Mouse (Mus musculus) embryonic facial prominence, embryonic 13.5 days (tissue): ENCODE measurements around the gene Ms4a7. TPM values are rescaled to one million over a fixed set of nuclear protein-coding genes. Genes with fewer than 3 reads are reported as not detected.
"Not testable (repeated sequence)": the region's sequence is repeated elsewhere in the genome, so short reads cannot be mapped to it uniquely, and the experiment has no call there.

Experiments
- ATAC-seq: fragments of 200-750 bp; cut with Nextera tagmentation; 2 replicates; pipeline ENCODE4 v1.8.0; 2017; ENCODE audit warnings: low read depth; ENCODE audit not compliant: insufficient number of reproducible peaks, insufficient read depth, low FRiP score, low TSS enrichment
- H3K27ac ChIP-seq: fragments of 300-500 bp; sonication (generic); 2 replicates; pipeline ENCODE4 v1.5.1; 2015; ENCODE audit warnings: moderate library complexity, mild to moderate bottlenecking, inconsistent platforms
- H3K27me3 ChIP-seq: fragments of 300-500 bp; sonication (generic); 2 replicates; pipeline ENCODE4 v1.6.1; 2015; ENCODE audit warnings: mild to moderate bottlenecking, inconsistent platforms
- H3K36me3 ChIP-seq: fragments of 300-500 bp; sonication (generic); 2 replicates; pipeline ENCODE4 v1.6.1; 2015; ENCODE audit warnings: mild to moderate bottlenecking, inconsistent platforms
- H3K4me1 ChIP-seq: fragments of 300-500 bp; sonication (generic); 2 replicates; pipeline ENCODE4 v1.6.1; 2015; ENCODE audit warnings: inconsistent platforms
- H3K4me2 ChIP-seq: fragments of 300-500 bp; sonication (generic); 2 replicates; pipeline ENCODE4 v1.6.1; 2015; ENCODE audit warnings: moderate library complexity, mild to moderate bottlenecking, inconsistent platforms
- H3K4me3 ChIP-seq: fragments of 300-500 bp; sonication (generic); 2 replicates; pipeline ENCODE4 v1.5.1; 2015; ENCODE audit warnings: mild to moderate bottlenecking, inconsistent platforms
- H3K9ac ChIP-seq: fragments of 300-500 bp; sonication (generic); 2 replicates; pipeline ENCODE4 v1.6.1; 2015; ENCODE audit warnings: mild to moderate bottlenecking, inconsistent platforms
- H3K9me3 ChIP-seq: fragments of 300-500 bp; sonication (generic); 2 replicates; pipeline ENCODE4 v1.6.1; 2016; ENCODE audit warnings: inconsistent platforms
- whole genome bisulfite sequencing: fragments of 180-500 bp; shearing (Covaris S2); methylation state at CpG from one replicate; pipeline ENCODE4 v1.1.7; 2015; ENCODE audit warnings: mixed read lengths; 5-methylcytosine and 5-hydroxymethylcytosine counted together
- polyA plus RNA-seq: library from polyadenylated mRNA; unstranded; fragments of >200 nt; fragmentation: Nextera tagmentation; extraction: Ambion mirVana; gene quantifications from 2 replicates; pipeline ENCODE4 v1.2.1, GENCODE M21; 2015

Gene Ms4a7
- polyA plus RNA-seq, 1 experiment from 2014 or later, result 3.5 TPM

DNA sequence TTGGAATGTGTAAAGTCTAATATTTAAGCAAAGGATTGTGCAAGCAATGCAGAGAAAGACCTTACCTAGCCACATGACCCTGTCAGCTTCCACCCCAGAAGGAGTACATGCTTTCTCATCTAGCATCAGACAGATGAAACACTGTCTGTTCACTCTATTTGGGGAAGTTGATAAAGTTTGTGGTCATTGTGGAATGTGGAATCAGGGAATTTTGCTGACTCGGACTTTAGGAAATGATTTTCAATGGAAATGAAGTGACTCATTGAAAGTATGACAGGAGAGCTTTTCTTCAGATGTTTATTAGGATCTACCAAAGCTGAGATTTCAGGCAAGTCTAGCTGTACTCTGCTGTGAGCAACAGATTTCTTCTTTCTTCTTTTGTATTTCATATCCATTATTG lies 14.8 kb downstream of the Ms4a7 start:
- H3K27me3 ChIP-seq, result no peaks in the 10 kb centered on the region
- no peaks in the 10 kb centered on the region for H3K4me1 ChIP-seq
- H3K36me3 ChIP-seq, result no peaks in the 10 kb centered on the region
- H3K4me2 ChIP-seq, result no peak overlapping the region
- H3K9ac ChIP-seq, result no peak overlapping the region
- ATAC-seq, result no peak
- no peak overlapping the region for H3K27ac ChIP-seq
- H3K4me3 ChIP-seq, result no peak overlapping the region
- WGBS, result 80% methylated on average over 1 of the region's 1 CpGs
- H3K9me3 ChIP-seq, result peaks cover 3% of the 10 kb centered on the region; the same call in 1 of the 2 replicates

DNA sequence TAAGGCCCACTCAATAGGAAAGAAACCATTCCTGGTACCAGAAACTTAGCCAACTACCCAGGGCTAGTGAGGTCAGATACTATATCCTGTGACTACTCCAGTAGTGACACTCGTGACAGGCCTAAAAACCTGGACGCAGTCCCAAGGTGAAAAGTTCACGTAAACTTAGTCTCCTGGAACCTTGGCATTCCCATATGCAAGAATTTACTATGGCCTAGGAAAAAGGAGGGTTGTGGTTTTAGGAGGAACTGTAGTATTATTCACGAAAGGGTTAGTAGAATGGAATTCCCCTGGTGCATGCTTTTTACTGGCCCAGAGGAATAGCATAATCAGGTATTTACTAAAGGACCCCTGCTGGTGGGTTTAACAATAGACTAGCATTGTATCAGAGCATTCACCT lies 19.2 kb downstream of the Ms4a7 start:
- Histone ChIP-seq H3K27me3 (no peaks in the 10 kb centered on the region), H3K36me3 (no peaks in the 10 kb centered on the region), H3K4me3 (no peak overlapping the region), H3K9ac (no peak overlapping the region), H3K4me2 (no peak overlapping the region), H3K4me1 (no peaks in the 10 kb centered on the region), H3K9me3 (peaks cover 3% of the 10 kb centered on the region; the same call in 1 of the 2 replicates), H3K27ac (no peak overlapping the region)
- WGBS, result 91% methylated on average over 4 of the region's 4 CpGs
- no peak for ATAC-seq

DNA sequence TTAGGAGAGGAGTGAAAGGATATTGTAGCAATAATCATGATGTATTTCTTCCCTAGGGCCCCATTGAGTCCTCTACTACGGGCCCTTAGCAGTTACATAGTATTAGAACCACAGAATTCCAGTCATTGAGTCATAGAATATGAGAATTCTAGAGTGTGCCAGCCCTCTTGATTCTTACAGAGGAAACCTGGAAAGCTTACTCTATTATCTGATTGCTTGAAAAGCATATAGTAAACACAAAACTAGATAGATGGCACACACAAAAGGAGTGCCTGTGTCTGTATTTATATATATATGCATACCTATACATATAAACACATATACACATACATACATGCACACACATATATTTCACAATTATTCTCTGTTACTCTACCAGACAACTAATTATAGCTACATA lies 21.6 kb downstream of the Ms4a7 start, which contains the start of gene Ms4a14:
Gene Ms4a14, minus strand, starts transcription at position 101 of the 400 bp plus-strand sequence.
- H3K27me3 ChIP-seq, result no peaks in the 10 kb centered on the region
- H3K4me2 ChIP-seq, result no peak within 1 kb of the TSS
- H3K4me3 ChIP-seq, result no peak within 1 kb of the TSS
- H3K4me1 ChIP-seq, result no peaks in the 10 kb centered on the region
- H3K9ac ChIP-seq, result no peak within 1 kb of the TSS
- H3K27ac ChIP-seq, result no peak within 1 kb of the TSS
- no peaks in the 10 kb centered on the region for H3K36me3 ChIP-seq
- ATAC-seq, result no peak
- WGBS, result 71% methylated on average over 1 of the region's 1 CpGs
- H3K9me3 ChIP-seq, result peaks cover 3% of the 10 kb centered on the region; the same call in 1 of the 2 replicates

DNA sequence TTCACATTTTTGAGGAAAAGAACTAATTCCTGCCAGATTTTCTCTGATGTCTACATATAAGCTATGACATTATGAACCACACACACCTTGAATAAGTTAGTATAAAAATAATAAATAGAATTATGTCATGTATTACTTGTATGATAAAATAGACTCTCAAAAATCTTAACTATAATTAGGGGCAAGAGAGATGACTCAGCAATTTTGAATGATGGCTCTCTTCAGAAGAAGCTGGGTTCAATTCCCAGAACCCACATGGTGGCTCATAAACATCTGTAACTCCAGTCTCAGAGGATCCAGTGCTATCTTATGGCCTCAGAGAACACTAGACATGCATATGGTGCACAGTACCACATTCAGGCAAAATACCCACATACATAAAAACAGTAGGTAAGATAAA lies 27.1 kb downstream of the Ms4a7 start:
- H3K9me3 ChIP-seq, result no peaks in the 10 kb centered on the region
- no peaks in the 10 kb centered on the region for H3K27me3 ChIP-seq
- no peak overlapping the region for H3K4me2 ChIP-seq
- no peaks in the 10 kb centered on the region for H3K4me1 ChIP-seq
- H3K9ac ChIP-seq, result no peak overlapping the region
- no peak overlapping the region for H3K27ac ChIP-seq
- no peak for ATAC-seq
- no peaks in the 10 kb centered on the region for H3K36me3 ChIP-seq
- no peak overlapping the region for H3K4me3 ChIP-seq

DNA sequence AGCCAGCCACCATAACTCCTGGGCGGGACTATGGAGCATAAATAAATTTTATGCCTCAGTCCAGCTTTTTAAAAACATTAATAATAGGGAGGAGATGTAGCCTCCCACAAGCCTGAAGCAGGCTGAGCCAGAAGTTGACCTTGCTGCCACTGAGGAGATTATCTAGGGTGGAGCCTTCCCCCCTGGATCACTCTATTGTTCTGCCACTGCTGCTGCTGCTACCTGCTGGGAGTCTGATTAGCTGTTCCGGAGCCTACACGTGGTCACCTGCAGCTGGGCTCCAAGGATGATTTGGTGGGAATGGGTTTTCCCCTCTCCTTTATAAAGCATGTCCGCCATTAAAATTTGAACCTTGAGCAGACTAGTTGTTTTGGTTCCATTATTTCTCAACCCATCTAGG lies 36.4 kb downstream of the Ms4a7 start:
- H3K27me3 ChIP-seq, H3K4me3 ChIP-seq, ATAC-seq, H3K4me1 ChIP-seq, H3K36me3 ChIP-seq, H3K9ac ChIP-seq, H3K4me2 ChIP-seq, H3K9me3 ChIP-seq, H3K27ac ChIP-seq: not testable (repeated sequence)
- WGBS, result 39% methylated on average over 4 of the region's 4 CpGs

DNA sequence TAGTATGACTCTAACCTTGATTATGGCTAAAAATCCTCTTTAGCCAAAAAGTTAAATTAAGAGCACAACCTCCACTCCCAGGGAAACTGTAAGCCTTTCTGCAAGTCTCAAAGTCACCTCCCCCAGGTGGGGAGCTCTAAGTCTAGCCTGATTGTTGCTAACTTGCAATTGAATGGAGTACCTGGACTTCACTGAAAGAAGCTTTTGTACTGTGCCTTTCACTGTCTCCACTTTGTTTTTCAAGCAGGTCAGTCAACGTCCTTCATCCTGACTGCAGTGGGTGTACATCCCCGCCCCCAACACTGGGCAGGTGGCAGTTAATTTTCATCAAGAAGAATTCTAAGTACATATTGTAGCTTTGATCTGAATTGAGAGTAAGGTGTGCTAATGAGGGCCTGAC lies 37.0 kb downstream of the Ms4a7 start:
- H3K4me1 ChIP-seq, result no peaks in the 10 kb centered on the region
- H3K36me3 ChIP-seq, result no peaks in the 10 kb centered on the region
- H3K4me2 ChIP-seq, result no peak overlapping the region
- H3K9ac ChIP-seq, result no peak overlapping the region
- no peaks in the 10 kb centered on the region for H3K9me3 ChIP-seq
- 38% methylated on average over 2 of the region's 2 CpGs for WGBS
- no peak for ATAC-seq
- no peaks in the 10 kb centered on the region for H3K27me3 ChIP-seq
- no peak overlapping the region for H3K4me3 ChIP-seq
- H3K27ac ChIP-seq, result no peak overlapping the region

DNA sequence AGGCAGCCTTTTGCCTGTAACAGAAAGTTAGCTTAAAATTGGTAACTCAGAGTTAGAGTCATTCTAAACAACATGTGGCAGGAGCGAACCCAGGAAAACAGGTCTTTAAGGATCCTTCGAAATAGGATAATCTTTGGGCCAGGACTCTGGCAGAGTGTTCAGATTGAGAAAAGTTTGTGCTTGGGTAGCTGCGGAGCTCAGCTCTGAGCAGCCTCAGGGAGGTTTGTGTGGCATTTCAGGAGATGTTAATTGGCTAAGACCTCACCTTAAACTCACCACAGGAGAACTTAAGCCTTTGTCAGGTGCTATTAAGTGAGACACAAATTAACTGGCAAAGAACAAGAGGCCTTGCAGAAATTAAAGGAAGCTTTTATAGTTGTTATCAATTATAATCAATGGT lies 42.3 kb downstream of the Ms4a7 start:
- not testable (repeated sequence) for H3K27me3 ChIP-seq, H3K36me3 ChIP-seq, H3K9me3 ChIP-seq, ATAC-seq, H3K27ac ChIP-seq, H3K4me1 ChIP-seq, H3K9ac ChIP-seq
- Histone ChIP-seq H3K4me2 (peak overlapping the region; percentile 61), H3K4me3 (peak overlapping the region; percentile 45)
- 9% methylated on average over 3 of the region's 3 CpGs for WGBS

DNA sequence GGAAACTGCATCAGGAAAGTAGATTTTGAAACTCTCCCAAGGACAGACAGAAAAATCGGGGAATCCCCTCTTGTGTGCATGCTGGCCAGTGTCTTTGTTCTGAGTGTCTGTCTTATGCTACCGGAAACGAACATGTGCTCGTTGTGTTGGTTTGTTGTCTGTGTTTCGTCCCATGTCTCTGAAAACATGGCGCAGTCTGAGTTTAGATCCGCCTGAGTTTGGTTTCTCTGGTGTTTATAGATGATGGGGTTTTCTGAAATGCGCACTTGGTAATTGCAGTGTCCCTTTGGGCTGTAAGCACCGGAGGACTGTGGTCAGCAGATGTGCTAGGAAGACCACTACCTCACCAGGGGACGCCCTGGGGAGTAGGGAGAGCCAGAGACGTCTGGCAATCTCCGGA lies 43.0 kb downstream of the Ms4a7 start:
- ATAC-seq, result no peak
- H3K27ac ChIP-seq, result peak overlapping the region; percentile 62
- H3K27me3 ChIP-seq, result no peaks in the 10 kb centered on the region

DNA sequence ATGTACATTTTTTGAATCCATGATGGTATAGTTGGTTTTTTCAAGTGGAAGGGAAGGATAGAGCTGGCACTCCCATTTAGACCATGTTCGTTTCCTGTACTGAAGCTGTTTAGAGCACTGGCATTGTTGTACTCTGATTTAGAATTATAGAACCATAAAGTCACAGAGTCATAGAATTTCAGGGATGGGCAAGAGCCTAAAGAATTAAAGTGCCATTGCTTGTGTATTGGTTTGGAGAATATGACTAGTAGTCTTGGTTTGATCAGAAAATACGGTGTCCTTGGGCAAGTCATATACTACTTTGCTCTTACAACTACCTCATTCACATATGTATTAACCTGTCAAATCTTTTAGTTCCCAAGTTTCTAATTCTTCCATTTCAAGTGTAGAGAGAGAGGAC lies 52.2 kb downstream of the Ms4a7 start, which contains the start of gene Ms4a5:
Gene Ms4a5, minus strand, starts transcription at position 101 of the 400 bp plus-strand sequence.
- Histone ChIP-seq H3K4me2 (no peak within 1 kb of the TSS), H3K9me3 (no peaks in the 10 kb centered on the region), H3K27ac (no peak within 1 kb of the TSS), H3K4me1 (no peaks in the 10 kb centered on the region), H3K36me3 (no peaks in the 10 kb centered on the region), H3K4me3 (no peak within 1 kb of the TSS), H3K9ac (no peak within 1 kb of the TSS), H3K27me3 (no peaks in the 10 kb centered on the region)
- WGBS, result 81% methylated on average over 2 of the region's 2 CpGs
- ATAC-seq, result no peak

More for the DNA sequence above, 43.0 kb downstream of the Ms4a7 start:
- Histone ChIP-seq H3K9ac (peak overlapping the region; percentile 65), H3K4me1 (no peaks in the 10 kb centered on the region), H3K9me3 (no peaks in the 10 kb centered on the region), H3K36me3 (no peaks in the 10 kb centered on the region), H3K4me3 (peak overlapping the region; percentile 45), H3K4me2 (peak overlapping the region; percentile 61)
- 7% methylated on average over 12 of the region's 12 CpGs for WGBS

DNA sequence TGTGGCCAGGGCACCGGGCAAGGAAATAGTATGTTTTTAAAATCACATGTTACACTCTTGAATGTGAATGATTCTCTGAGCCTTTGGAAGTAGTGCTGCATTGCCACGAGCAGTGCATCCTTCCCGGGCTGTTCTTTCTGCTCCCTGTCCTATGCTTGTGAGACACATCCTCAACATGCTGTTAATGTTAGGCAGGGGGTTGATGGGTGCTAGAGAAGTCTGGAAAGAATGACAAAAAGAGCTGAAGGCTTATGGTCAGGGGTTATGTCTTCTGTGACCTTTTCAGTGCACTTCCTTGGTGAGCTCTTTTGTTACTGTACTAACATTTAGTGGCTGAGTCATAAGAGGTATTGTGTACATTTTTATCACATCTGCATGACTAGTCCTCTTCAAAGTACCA lies 55.7 kb downstream of the Ms4a7 start:
- no peak overlapping the region for H3K4me3 ChIP-seq
- no peaks in the 10 kb centered on the region for H3K9me3 ChIP-seq
- no peak overlapping the region for H3K9ac ChIP-seq
- H3K27ac ChIP-seq, result no peak overlapping the region
- H3K36me3 ChIP-seq, result no peaks in the 10 kb centered on the region
- no peaks in the 10 kb centered on the region for H3K27me3 ChIP-seq
- ATAC-seq, result no peak
- no peak overlapping the region for H3K4me2 ChIP-seq
- no peaks in the 10 kb centered on the region for H3K4me1 ChIP-seq
- WGBS, result 80% methylated on average over 3 of the region's 3 CpGs

DNA sequence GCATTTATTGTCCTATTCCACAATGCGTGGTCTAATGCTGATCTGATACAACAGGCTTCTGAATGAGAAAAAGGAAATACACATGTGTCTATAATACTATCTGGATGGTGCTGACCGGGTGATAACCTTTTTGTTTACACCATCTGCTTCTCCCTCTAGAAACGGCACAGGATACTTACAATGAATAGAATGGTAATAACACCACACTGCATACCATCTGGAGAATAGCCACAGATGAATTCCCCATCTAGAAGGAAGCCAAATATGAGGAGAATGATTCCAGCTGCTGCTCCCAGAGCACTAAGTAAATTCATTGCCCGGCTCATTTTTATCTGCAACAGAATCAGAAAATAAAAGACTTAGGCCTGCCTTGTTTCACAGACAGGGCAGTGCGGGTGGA lies 59.5 kb downstream of the Ms4a7 start:
- no peaks in the 10 kb centered on the region for H3K4me1 ChIP-seq
- H3K9me3 ChIP-seq, result no peaks in the 10 kb centered on the region
- H3K4me3 ChIP-seq, result no peak overlapping the region
- no peak for ATAC-seq
- H3K36me3 ChIP-seq, result no peaks in the 10 kb centered on the region
- H3K27ac ChIP-seq, result no peak overlapping the region
- WGBS, result 53% methylated on average over 5 of the region's 5 CpGs
- H3K27me3 ChIP-seq, result no peaks in the 10 kb centered on the region
- H3K4me2 ChIP-seq, result no peak overlapping the region
- H3K9ac ChIP-seq, result no peak overlapping the region
